In the genomic region with DNA sequence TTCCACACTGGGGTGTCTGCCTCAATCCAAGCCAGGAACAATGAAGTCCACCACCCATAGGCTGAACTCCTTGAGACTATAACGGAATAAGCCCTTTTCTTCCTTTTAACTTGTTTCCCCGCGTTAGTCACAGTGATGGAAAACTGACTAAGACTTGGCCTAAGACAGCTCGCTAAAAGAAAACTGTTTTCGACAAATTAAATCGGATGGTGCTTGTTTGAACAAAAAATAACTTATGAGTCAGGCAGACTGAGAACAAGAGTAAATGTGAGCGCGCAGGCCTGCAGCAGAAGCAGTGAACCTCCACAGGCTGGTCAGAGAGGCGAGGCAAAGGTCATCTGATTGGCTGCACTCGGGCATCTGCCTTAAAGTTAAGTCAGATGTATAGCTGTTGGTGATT, we compare ENCODE assay signal across 12 mouse cellular contexts.
"Had no signal": no experiment of that assay in that cellular context is flagged by ENCODE, and none has a peak within 500 bp of the region (broad histone marks: within the 10 kb centered on the region; RNA-seq: fewer than 3 reads in every experiment).

No protein-coding gene starts in this region.

- DNase-seq: retina, postnatal 1 day; right cerebral cortex, adult 18-20 months; right cerebral cortex, postnatal 14 days; right cerebral cortex, postnatal 25 days; right cerebral cortex, postnatal 4 days; spleen, adult 18-20 months; thymus, adult 18-20 months; thymus, adult 2 months; thymus, postnatal 14 days; thymus, postnatal 25 days; thymus, postnatal 36 days; thymus, postnatal 4 days had no signal
